Mouse (Mus musculus) v-Abl transformed pro-B cells (cell line): ENCODE measurements around the gene Zswim9.

Source experiments
- in situ Hi-C, 2 experiments: fragments of 400-800 bp; cut with MboI; formaldehyde crosslinking; loops; one replicate each; pipeline ENCODE4 v1.15.1; 2025; ENCODE audit not compliant: unreplicated experiment in 2 of 2

Zswim9 gene

DNA sequence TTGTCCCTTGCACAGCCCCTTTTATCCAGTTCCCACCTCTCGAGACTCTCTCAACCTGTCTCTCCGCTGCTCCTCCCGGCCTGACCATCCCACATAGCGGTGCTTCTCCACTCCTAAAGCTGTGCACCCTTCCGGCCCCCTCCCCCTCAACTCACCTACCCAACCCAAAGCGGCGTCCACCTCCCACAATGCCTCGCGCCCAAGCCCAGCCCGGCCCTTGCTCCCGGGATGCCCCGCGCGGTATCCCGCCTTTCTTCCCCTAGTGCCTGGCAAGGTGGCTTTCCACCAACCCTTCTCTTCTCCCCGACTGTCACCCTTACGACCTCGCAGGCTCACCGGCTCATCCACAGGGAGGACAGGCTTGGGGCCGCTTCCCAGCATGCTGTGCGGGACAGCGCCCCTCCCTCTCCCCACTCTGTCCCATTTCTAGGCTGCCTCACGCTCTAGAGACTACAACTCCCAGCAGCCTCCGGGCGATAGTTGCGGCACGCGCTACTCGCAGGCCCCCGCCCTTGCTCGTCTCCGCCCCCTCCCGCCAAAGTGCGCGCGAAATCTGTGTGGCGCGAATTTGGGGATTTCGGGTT is at the start of gene Zswim9:
TSS of gene Zswim9 (minus strand) at position 414 of the 584 bp plus-strand sequence.
- in situ Hi-C loops: loop anchor here (10.0 kb wide), 2 partner anchors 204 to 224 kb away; partner anchors contain the start of gene Mzf1 (in 1 of the 2)

DNA sequence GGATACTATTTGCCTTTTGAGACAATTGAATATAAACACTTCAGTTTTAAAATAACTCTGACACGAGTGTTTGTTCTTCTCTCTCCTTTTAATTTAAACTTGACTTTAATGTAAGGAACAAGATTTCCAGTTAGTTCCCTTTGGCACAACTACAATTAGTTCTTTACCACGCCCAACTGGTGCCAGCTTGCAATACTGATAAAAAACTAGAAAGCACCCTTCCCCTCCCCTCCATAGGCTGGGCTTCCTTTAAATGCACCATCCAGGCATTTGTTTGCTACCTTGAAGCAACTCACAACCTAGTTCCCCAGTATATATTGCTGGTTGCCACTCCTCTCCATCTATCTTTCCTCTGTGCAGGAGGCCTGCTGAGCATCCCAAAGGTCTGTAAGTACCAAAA is 45.8 kb upstream of the Zswim9 start, which contains the start of gene Pla2g4c:
TSS of gene Pla2g4c (plus strand) at position 340 of the 400 bp plus-strand sequence.
- in situ Hi-C loops: loop anchor here in 1 of 2 experiments (25.0 kb wide), 1 partner anchor 812 kb away; the partner anchor contains the start of gene 2900092C05Rik

DNA sequence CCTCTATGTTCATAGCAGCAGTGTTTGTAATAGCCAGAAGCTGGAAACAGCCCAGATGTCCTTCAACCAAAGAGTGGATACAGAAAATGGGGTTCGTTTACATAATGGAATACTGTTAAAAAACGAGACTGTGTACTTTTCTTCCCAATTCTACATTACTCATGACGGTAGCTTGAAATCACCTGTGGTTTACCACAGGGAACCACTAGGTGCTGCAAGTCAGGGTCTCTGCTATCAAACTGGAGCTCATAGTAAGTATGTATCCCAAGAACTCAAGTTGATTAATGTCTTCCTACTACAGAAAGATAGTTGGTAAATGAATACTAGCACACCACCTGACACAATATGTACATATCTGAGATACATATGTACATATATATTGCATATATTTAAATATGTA is 42.9 kb upstream of the Zswim9 start:
- in situ Hi-C loops: loop anchor here in 1 of 2 experiments (25.0 kb wide), 1 partner anchor 809 kb away; the partner anchor contains the start of gene 2900092C05Rik

- in situ Hi-C loops: loop anchor here in 1 of 2 experiments (25.0 kb wide), 1 partner anchor 802 kb away; the partner anchor contains the start of gene 2900092C05Rik
Measured at GRCm38 (mm10) chr7:13314095-13314597, 35.6 kb upstream of the Zswim9 start.

DNA sequence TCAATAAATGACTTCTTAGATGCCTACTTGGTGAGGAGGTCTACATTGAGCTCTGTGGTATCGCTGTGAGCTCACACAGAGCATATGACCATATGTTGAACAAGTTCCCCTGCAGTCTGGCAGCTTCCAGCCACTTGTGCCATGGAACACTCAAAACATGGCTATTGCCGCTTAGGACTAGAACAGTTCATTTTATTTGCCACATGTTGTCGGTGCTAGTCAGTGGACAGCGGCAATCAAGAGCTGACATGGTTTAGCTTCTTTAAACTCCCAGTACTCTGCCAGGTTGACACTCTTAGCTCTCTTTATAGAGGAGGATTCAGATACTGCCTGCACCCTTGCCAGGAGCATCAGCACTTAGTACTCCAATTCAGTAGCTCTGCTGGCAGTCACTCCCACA is 32.9 kb upstream of the Zswim9 start:
- in situ Hi-C loops: loop anchor here in 1 of 2 experiments (25.0 kb wide), 1 partner anchor 799 kb away; the partner anchor contains the start of gene 2900092C05Rik

GRCm38 (mm10) chr7:13310493-13311199 is 32.1 kb upstream of the Zswim9 start:
- in situ Hi-C loops: loop anchor here in 1 of 2 experiments (25.0 kb wide), 1 partner anchor 798 kb away; the partner anchor contains the start of gene 2900092C05Rik

DNA sequence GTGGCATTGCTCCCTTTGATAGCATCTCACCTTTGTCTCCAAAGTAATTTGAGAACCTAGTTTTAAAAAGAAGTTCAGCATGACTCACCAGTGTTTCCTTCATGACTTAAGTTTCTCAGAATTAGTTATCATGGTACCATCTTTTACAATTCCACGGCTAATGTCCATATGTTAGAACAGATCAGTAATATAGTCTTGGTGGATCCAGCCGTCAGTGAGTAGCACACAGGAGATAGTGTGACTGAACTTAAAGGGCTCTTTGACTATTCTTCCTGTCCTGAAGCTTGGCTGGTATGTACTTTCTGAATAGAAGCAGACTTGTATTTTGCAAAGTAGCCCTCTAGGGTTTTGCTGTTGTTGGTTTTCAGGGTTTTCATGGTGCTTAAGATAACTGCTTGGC is 30.9 kb upstream of the Zswim9 start:
- in situ Hi-C loops: loop anchor here in 1 of 2 experiments (25.0 kb wide), 1 partner anchor 797 kb away; the partner anchor contains the start of gene 2900092C05Rik

- in situ Hi-C loops: loop anchor here in 1 of 2 experiments (25.0 kb wide), 1 partner anchor 791 kb away; the partner anchor contains the start of gene 2900092C05Rik
Measured at GRCm38 (mm10) chr7:13303372-13303771, 24.9 kb upstream of the Zswim9 start.

DNA sequence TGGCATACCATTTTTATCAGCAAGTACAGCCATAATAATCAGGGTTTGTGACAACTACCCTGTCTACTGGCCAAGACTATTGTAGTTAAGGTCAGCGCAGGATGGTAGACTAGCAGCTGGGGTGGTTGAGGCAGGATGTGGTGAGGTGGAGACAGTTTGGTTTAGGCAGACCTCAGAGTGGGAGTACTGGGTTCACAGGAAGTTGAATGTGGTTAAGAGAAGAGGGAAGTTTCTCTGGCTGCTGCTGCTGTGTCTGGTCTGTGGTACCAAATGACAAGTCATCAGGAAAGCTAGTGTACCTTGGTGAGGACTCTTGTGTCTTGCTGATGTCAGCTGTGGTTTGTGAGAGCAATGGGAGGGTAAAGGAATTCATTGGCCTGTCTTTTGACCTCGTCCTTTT is 24.3 kb upstream of the Zswim9 start:
- in situ Hi-C loops: loop anchor here in 1 of 2 experiments (25.0 kb wide), 1 partner anchor 790 kb away; the partner anchor contains the start of gene 2900092C05Rik

DNA sequence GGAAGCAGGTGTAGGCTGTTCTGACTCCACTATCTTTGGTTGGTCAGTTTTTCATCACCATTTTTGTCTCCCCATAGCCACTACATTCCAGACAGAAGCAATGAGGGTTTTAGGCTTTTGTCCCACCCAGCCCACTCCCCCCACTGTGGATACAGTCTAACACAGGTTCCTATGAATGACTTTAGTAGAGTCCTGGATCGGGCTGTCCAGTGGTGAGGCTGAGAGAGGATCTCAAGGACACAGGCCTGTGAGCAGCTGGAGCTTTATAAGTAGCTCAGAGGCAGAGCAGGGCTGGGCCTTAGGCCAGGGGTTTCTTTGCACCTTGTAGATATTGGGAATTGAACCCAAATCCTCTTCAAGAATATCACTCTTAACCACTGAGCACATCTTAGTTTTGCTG is 23.1 kb upstream of the Zswim9 start:
- in situ Hi-C loops: loop anchor here in 1 of 2 experiments (25.0 kb wide), 1 partner anchor 789 kb away; the partner anchor contains the start of gene 2900092C05Rik

- in situ Hi-C loops: no loop called here
Measured at GRCm38 (mm10) chr7:13298821-13299220, 20.3 kb upstream of the Zswim9 start.

DNA sequence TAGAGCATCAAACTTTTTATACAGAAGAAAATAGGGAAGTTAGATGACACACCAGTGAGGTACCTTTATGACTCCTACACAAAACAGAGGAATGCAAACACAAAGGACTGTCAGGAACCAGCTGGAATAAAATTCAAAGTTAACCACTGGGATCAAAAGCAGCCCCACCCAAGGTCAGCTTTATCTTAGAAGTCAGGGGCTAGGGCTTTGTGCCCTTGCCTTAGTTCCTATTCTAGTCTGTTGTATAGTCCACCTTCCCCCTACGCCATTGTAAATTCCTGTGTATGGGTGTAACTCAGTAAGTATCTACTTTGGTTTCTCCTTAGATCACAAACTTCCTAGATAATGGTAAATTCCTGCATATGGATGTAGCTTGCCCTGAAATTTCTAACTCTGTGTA is 19.1 kb upstream of the Zswim9 start:
- in situ Hi-C loops: no loop called here

GRCm38 (mm10) chr7:13295256-13295655 is 16.7 kb upstream of the Zswim9 start:
- in situ Hi-C loops: no loop called here

- in situ Hi-C loops: no loop called here
Measured at GRCm38 (mm10) chr7:13293878-13294855, 15.6 kb upstream of the Zswim9 start.

DNA sequence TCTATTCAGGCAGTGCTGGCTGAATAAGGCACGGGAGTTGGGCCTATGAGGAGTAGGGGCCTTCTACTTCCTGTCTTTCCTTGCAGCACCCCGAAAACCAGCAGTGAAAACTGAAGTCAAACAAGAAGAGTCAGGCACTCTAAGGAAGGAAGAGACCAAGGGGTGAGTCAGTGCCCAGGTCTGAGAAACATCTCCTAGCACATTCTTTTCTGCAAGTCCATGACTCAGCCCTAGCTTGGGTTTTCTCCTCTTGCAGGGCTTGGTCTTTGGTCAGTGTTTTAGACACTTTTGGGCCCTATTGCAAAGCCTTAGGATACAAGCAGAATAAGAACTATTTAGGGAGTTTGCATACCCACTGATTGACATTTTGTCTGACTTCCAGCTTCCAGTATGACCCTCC is 12.8 kb upstream of the Zswim9 start:
- in situ Hi-C loops: no loop called here

DNA sequence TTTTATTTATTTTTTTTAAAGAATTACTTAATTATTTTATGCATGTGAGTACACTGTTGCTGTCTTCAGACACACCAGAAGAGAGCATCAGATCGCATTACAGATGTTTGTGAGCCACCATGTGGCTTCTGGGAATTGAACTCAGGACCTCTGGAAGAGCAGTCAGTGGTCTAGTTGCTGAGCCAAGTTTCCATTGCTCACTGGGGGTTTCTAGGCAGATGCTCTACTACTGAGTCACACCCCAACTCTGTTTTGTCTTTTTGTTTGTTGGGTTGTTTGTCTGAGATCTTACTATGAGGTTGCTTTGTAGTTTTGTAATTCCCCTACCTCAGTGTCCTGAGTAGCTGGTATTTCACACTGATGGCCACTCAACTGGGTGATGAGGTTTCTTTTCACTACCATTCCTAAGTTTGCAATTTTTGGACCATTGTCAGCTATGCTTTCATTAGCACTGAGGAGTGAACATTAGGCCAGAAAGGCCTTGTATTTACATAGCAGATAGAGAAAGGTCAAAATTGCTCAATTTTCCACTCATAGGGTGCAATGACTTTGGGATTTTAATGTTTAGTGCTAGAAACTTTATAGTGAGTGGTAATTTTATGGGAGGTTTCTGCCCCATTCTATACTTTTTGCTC is 11.6 kb upstream of the Zswim9 start:
- in situ Hi-C loops: no loop called here

DNA sequence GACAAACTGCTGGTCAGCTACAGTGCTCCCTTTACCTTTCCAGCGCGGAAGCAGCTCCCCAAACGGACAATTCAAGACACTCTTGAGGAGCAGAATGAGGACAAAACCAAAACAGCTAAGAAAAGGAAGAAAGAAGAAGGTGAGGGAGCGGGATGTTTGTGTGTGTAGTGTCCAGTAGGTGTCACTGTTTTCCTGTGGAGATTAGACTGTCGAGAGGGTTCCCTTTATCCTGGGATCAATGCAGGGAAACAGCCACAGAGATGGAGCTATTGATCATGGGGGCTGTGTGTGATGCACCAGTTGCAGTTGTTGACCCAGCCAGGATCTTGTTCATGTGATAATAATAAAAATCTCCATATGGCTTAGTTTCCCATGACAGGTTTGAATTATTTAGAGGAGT is 10.1 kb upstream of the Zswim9 start:
- in situ Hi-C loops: loop anchor here (5.0 to 10.0 kb wide), 4 partner anchors 224 to 1036 kb away; no protein-coding TSS in a partner anchor

DNA sequence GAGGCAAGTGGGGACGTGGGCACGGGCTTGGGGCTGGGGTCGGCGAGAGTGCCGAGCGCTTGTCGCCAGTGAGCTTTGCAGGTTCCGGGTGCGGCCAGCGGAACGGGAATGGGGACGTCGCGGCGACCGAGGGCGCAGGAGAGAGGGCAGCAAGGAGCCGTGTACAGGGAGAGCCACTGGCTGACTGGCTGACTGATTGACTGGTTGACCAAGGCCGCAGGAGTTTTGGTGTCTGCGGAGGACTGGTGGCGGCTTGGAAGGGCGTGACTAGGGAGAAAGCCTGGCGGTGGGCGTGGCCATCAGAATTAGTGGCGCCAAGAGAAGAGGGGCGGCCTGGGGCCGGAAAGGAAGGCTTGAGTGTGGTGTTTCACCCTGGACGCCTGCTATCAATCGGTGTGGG is 436 bp upstream of the Zswim9 start:
- in situ Hi-C loops: loop anchor here (10.0 kb wide), 2 partner anchors 204 to 224 kb away; partner anchors contain the start of gene Mzf1 (in 1 of the 2)

DNA sequence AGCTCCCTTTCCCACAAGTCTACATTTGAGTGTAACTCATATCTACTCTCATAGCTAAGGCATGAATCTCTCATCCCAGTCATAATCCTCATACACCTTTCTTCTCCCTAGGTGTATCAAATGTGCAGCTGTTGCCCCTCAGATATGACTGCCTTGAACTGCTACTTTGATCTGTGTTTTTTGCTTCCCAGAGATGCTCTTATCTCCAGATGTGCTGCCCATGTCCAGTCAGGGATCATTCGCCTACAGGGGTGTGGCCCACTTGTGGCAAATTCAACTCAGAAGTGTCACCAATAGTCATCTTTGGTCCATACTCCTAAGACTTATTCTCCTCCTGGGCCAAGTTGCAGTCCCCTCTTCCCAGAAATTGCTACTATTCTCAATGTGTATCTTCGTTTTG is 688 bp downstream of the Zswim9 start:
- in situ Hi-C loops: loop anchor here (10.0 kb wide), 2 partner anchors 203 to 223 kb away; partner anchors contain the start of gene Mzf1 (in 1 of the 2)
